Mouse (Mus musculus): ENCODE data around the gene Ptprd.

GRCm38 (mm10) chr4:77992709-77993108, 219.1 kb downstream of the Ptprd start:
- TF ChIP-seq CTCF (IDR thresholded peaks at IDR 0.05; ENCODE audit: low read depth): no peak
- no peak for TF ChIP-seq EP300 (optimal IDR thresholded peaks at IDR 0.05)

All from stomach, postnatal 0 days (tissue).